Mouse (Mus musculus): ENCODE data around the gene Cenpb.
A peak's percentile ranks its signal among the peaks of the same experiment; 100 is the strongest.
"Not testable (repeated sequence)": the region's sequence is repeated elsewhere in the genome, so short reads cannot be mapped to it uniquely, and the experiment has no call there.

The Cenpb gene

GRCm38 (mm10) chr2:131179990-131180587, at the start of gene Cenpb:
Gene Cenpb, minus strand, starts transcription at chr2:131180067.
- peak; percentile 88 for DNase-seq (ENCODE audit: low spot score)

GRCm38 (mm10) chr2:131227243-131227642, 47.4 kb upstream of the Cenpb start:
- no peak for DNase-seq (ENCODE audit: low spot score)

DNA sequence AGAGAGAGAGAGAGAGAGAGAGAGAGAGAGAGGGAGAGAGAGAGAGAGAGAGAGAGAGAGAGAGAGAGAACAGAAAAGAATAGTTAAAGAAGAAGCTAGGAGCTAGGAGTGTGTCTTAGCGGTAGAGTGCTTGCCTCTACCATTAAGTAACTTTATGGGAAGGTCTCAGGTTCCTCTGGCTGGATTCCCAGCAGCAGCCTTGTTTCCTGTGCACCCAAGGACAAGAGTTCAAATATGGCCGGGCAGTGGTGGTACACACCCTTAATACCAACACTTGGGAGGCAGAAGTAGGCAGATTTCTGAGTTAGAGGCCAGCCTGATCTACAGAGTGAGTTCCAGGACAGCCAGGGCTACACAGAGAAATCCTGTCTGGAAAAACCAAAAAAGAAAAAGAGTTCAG, 46.8 kb upstream of the Cenpb start:
- DNase-seq (ENCODE audit: low spot score), result not testable (repeated sequence)

- no peak for DNase-seq (ENCODE audit: low spot score)
Observed at GRCm38 (mm10) chr2:131225178-131225577, 45.3 kb upstream of the Cenpb start.

DNA sequence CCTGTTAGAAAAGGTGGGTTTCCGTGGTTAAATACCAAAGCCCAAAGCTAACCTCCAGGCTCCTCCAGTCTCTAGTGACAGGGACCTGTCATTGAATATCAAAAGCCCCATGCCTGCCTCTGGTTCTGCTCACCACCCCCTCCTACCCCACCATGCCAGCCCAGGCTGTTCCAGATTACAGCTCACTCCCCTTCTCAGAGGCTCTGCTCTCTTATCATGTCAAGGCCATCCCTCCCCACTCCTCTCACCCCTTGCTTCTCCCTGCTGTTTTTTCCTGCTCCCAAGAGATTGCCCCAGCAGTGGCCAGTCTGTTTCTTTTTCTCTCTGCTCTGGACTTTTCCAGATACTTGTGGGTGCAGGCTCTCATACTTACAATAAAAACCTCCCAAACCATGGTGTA, 43.7 kb upstream of the Cenpb start:
- no peak for DNase-seq (ENCODE audit: low spot score)

DNA sequence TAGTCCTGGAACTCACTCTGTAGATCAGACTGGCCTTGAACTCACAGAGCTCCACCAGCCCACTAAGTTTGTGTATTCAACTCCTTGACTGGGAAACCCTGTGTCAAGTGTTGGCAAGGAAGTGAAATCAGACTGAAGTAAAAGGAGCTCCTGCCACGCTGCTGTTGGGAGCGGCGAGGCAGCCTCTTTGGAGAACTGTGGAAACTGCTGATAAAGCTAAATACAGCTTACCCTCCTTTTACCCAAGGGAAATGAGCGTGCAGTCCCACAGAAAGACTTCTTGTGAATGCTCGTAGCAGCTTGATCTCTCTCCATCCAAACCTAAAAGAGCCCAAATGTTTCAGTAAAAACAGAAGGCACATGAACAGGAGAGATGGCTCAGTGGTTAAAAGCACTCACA, 42.7 kb upstream of the Cenpb start:
- DNase-seq (ENCODE audit: low spot score), result no peak

DNA sequence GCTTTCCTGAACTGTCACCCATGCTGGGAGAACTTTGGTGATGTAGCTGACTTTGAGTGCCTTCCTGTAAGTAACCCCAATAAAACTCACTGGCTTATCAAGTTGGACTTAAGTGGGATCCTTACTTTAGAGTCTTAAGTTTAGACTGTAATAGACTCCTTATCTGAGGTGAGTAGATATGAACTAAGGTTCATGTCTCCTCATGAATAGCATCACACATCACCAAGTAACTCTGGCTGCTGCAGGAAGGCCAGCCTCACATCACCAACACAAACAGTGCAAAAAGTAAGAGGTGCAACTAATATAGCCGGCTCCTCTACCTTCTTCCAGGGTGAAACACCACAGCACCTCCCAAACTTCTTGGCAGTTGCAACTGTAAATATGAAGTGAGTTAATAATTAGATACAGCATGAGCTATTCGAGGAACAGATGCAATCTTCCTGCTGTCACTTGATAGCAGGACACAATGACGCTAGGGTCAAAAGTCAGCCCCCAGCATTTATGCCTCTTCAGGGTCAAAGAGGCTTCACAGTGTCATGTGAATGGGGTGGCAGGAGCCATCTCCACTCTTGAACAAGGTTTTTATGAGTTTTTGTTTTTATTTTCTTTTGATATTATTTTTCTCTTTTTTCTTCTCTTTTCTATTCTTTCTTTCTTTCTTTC, 42.1 kb upstream of the Cenpb start:
- DNase-seq (ENCODE audit: low spot score), result no peak

DNA sequence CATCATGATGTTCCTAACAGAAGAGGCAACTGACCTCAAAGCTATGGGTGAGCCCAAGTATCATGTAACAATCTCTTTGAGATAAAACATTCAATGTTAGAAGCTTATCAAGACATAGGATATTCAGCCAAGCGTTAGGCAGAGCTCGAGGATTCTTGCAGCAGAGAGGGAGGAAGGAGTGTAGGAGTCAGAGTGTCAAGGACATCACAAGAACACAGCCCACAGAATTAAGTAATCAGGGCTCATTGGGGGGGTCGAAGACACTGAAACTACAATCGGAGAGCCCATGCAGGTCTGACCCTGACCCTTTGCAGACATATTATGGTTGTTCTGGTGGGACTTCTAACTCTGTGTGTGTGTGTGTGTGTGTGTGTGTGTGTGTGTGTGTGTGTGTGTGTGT, 40.2 kb upstream of the Cenpb start:
- no peak for DNase-seq (ENCODE audit: low spot score)

DNA sequence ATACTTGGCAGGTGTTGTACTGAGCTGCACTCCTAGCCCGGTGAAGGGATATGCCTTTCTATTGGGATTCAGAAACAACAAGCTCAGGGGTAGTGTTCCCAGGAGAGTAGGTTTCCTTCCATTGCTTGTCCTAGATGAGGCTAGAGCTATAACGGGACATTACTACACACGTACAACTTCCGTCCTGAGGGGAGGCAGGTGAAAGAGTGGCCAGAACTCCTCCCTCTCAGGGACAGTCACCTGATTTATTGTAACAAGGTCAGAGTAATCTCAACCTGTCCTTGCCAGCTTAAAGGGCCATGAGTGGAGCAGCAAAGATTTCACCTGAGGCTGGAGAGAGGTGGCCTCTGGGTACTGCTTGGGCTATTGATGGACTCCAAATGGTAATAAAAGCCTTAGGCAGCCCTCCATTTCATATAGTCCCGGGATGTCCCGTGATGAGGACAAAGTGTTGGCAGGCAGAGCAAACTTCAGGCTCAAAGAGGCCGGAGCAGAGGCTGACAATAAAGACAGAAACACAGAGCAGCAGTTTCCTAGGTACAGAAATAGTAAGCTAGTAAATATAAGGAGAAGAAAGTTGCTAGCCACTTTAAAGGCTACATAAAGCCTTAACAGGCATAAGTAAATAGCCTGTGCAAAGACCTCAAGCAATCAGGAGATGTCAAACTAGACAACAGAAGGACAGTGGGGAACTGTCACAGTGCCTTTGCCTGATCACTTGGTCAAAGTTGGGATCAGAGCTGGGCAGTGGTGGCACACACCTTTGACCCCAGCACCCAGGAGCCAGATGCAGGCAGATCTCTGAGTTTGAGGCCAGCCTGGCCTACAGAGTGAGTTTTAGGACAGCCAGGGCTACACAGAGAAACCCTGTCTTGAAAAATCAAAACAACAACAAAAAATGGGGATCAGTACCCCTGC, 36.3 kb upstream of the Cenpb start:
- no peak for DNase-seq (ENCODE audit: low spot score)

DNA sequence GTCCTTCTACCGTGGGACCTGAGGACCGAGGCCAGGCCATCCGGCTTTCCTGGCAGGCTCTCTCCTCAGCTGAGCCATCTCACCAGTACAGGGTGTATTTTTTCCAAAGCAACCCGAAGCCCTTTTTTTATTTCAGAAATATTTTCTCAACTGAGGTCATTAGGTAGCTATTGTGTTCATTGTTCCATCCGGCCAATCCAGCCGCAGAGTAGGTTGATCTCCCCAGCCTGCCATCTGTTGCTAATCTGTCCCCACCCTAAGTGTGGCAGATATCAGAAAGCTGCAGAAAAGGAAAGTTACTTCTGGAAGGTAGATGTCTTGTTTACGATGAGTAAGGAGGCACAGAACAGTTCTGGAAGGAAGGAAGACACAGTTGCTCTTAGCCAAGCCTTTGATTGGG, 33.9 kb upstream of the Cenpb start:
- DNase-seq (ENCODE audit: low spot score), result no peak

- DNase-seq (ENCODE audit: low spot score), result no peak
Observed at GRCm38 (mm10) chr2:131211026-131211615, 31.3 kb upstream of the Cenpb start.

- peak; percentile 94 for DNase-seq (ENCODE audit: low spot score)
Observed at GRCm38 (mm10) chr2:131209969-131210792, 30.3 kb upstream of the Cenpb start.

DNA sequence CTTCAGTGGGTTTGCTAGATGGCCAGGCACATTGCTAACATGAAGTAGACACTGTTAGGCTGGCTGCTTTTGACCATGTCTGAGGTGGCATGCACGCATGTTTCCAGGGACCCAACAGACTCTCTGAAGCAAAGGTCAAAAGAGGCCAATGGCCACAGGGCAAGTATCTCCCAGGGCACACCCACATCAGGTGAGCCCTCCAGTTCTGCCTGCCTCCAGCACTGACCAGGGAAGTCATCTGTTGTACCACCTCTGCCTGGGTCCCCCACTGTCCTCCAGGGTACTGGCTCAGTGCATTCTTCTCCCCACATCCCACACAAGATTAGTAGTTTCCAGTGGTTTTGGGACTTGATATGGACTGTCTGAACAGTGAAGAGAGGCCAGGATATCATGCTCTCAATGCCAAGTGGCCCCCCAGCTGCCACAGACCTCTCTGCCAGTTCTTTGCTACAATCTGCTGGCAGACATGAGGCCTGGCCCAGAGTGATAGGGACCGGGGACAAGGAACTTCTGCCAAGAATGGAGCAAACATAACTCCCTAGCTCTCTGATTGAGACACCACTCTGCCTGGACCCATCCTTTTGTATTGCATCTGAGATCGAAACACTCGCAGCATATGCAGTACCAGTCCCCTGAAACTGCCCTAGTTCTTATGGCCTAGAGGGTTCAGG, 29.4 kb upstream of the Cenpb start:
- DNase-seq (ENCODE audit: low spot score), result no peak

GRCm38 (mm10) chr2:131208356-131208755, 28.5 kb upstream of the Cenpb start:
- no peak for DNase-seq (ENCODE audit: low spot score)

DNA sequence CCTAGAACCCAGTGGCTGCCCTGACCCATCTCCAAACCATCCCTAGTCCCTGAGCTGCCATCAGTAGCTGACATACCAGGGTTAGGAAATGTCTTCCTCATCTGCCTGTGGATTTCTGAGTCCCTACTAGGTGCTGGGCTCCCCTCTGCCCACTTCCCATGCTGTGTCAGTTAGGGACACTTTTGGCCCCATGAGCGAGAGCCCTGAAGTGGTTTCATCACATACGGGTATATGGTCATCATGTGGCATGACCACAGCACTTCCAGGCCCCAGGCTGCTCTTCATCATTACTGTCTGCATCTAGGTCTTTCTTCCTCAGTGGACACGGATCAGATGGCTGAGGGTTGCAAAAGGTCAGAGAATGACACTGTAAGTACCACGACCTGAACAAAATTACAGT, 26.9 kb upstream of the Cenpb start, which contains the start of gene Ap5s1:
Gene Ap5s1 (plus strand): TSS at position 301 of the 400 bp plus-strand sequence.
- no peak for DNase-seq (ENCODE audit: low spot score)

DNA sequence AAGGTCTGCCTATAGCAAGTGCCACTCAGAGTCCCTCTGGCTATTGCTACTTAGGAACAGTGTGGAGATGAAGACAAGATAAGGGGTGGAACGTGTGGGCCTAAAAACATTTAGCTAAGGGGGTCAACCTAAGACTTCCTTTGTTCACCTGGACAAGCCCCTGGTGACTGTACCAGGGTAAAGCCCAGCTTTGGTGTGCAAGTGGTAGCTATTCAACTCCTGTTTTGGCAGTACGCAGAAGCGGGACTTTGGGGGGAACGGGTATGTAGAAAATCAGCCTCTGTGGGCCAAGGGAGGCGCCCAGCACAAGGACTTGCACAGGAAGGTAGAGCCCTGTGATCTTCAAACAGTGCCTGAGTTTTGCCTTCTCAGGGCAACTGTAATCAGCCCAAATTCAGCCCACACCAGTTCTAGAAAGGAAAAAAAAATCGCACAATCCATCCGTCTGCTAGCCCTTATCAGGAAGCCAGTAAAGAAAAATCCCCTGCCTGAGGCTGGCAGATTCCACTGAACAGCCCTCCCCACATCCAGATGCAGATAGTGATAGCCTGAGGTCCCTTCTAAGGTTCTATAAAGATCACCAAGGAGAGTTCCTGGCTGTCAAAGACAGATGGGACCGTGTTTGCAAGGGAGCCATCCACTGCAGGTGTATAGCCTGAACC, 25.8 kb upstream of the Cenpb start:
- DNase-seq (ENCODE audit: low spot score), result no peak

DNA sequence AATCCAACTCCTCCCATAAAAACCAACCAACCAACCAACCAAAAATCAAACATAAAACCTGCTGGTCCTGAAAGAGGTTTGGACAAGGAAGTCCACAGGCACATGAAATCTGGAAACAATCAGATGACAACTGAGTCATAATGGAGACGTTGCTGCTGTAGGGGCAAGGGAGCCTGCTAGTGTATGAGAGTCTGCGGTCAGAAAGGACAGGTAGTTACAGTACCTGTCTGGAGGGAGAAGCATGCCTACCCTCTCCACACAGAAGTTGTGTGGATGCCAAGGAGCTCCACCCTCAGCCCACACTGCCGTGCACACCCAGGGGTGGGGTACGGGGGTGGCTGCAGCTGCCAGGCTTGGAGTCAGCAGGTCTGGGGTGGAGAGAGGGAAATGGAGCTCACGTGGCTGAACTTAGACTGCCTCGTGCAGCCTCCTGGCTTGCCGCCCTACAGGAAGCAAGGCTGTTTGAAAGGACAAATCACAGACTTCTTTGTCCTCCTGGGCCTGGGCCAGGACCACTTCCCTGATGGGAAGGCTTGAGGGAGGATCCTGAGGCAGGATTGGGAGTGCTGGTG, 24.6 kb upstream of the Cenpb start:
- DNase-seq (ENCODE audit: low spot score), result no peak

- no peak for DNase-seq (ENCODE audit: low spot score)
Observed at GRCm38 (mm10) chr2:131203816-131204409, 24.0 kb upstream of the Cenpb start.

GRCm38 (mm10) chr2:131201262-131201661, 21.4 kb upstream of the Cenpb start:
- DNase-seq (ENCODE audit: low spot score), result no peak

DNA sequence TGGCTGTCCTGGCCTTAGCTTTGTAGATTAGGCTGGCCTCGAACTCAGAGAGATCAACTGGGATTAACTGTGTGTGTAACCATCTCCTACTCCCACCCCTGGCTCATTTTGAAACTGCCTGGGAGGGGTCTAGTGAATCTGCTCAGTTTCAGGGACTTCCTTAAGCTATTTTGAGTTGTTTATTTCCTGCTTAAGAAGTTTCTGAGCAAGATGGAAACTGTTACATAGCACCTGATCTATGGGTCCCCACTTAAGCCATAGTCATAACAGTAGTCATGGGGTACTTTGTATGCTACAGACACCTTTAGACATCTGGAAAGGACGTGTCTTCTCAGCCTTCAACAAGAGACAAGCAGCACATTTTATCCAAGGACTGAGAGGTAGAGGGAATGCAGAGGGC, 20.8 kb upstream of the Cenpb start:
- DNase-seq (ENCODE audit: low spot score), result no peak

Data from retina, embryonic 14.5 days (tissue).